Mouse (Mus musculus) MEL (cell line): Measurements from ENCODE around the gene Glis1. TPM values are rescaled to one million over a fixed set of nuclear protein-coding genes. Genes with fewer than 3 reads are reported as not detected.

Experiments used
- DNase-seq: peaks from one replicate; pipeline ENCODE4 v3.0.0; 2011; ENCODE audit warnings: low read depth, low spot score
- H3K27ac ChIP-seq: 2 replicates; pipeline ENCODE4 v1.5.1; 2012; ENCODE audit warnings: low read depth, mild to moderate bottlenecking, control low read depth, low read length, moderate library complexity; ENCODE audit not compliant: control insufficient read depth
- H3K27me3 ChIP-seq, 2 experiments: fragments of 150-350 bp in 1 of 2; sonication (generic) in 1 of 2; 2 replicates each; pipeline ENCODE4 v1.6.1; 2012; ENCODE audit warnings: low read length in 2 of 2, mild to moderate bottlenecking in 2 of 2, improper control_type of control experiment in 1 of 2, moderate library complexity in 1 of 2; ENCODE audit not compliant: insufficient read depth in 2 of 2, control insufficient read depth in 1 of 2
- H3K36me3 ChIP-seq, 2 experiments: 2 replicates each; pipeline ENCODE4 v1.6.1; 2012 to 2014; ENCODE audit warnings: low read length in 2 of 2, improper control_type of control experiment in 1 of 2, inconsistent platforms in 1 of 2, mild to moderate bottlenecking in 1 of 2; ENCODE audit not compliant: insufficient read depth in 2 of 2, control insufficient read depth in 1 of 2
- H3K4me1 ChIP-seq, 2 experiments: fragments of 150-350 bp in 1 of 2; sonication (generic) in 1 of 2; 2 replicates each; pipeline ENCODE4 v1.6.1; 2012; ENCODE audit warnings: low read length in 2 of 2, improper control_type of control experiment in 1 of 2, mild to moderate bottlenecking in 1 of 2; ENCODE audit not compliant: insufficient read depth in 2 of 2, control insufficient read depth in 1 of 2
- H3K4me3 ChIP-seq, 2 experiments: fragments of 150-350 bp in 1 of 2; sonication (generic) in 1 of 2; 2 replicates each; pipeline ENCODE4 v1.5.1; 2012; ENCODE audit warnings: low read depth in 2 of 2, low read length in 2 of 2, mild to moderate bottlenecking in 2 of 2, moderate library complexity in 2 of 2, control low read depth in 1 of 2, improper control_type of control experiment in 1 of 2; ENCODE audit not compliant: control insufficient read depth in 1 of 2, insufficient read depth in 1 of 2
- H3K79me2 ChIP-seq: 2 replicates; pipeline ENCODE4 v1.6.1; 2012; ENCODE audit warnings: mild to moderate bottlenecking, low read length, moderate library complexity; ENCODE audit not compliant: control insufficient read depth, poor library complexity, insufficient read depth
- H3K9ac ChIP-seq: 2 replicates; pipeline ENCODE4 v1.6.1; 2012; ENCODE audit warnings: low read depth, mild to moderate bottlenecking, control low read depth, low read length, moderate library complexity; ENCODE audit not compliant: control insufficient read depth, poor library complexity, severe bottlenecking
- H3K9me3 ChIP-seq: fragments of 150-350 bp; sonication (generic); replicated peaks from 2 replicates; pipeline ENCODE4 v1.6.1; 2012; ENCODE audit warnings: mild to moderate bottlenecking, low read length, improper control_type of control experiment, moderate library complexity; ENCODE audit not compliant: insufficient read depth
- BHLHE40 ChIP-seq: IDR thresholded peaks from 2 replicates; pipeline ENCODE4 v1.6.1; 2012; ENCODE audit warnings: low read depth, mild to moderate bottlenecking, inconsistent platforms, low read length, improper control_type of control experiment, borderline replicate concordance
- CHD1 ChIP-seq: IDR thresholded peaks from 2 replicates; pipeline ENCODE4 v1.6.1; 2012; ENCODE audit warnings: low read depth, mild to moderate bottlenecking, inconsistent platforms, low read length, improper control_type of control experiment
- ELF1 ChIP-seq: IDR thresholded peaks from 2 replicates; pipeline ENCODE4 v1.6.1; 2014; ENCODE audit warnings: low read depth, mild to moderate bottlenecking, inconsistent platforms, low read length, improper control_type of control experiment, moderate library complexity
- ETS1 ChIP-seq: IDR thresholded peaks from 2 replicates; pipeline ENCODE4 v1.6.1; 2012; ENCODE audit warnings: low read depth, mild to moderate bottlenecking, inconsistent platforms, low read length, improper control_type of control experiment, moderate library complexity
- GABPA ChIP-seq: IDR thresholded peaks from 2 replicates; pipeline ENCODE4 v1.6.1; 2012; ENCODE audit warnings: low read depth, mild to moderate bottlenecking, inconsistent platforms, low read length, improper control_type of control experiment, moderate library complexity
- GATA1 ChIP-seq: IDR thresholded peaks from 2 replicates; pipeline ENCODE4 v1.6.1; 2011; ENCODE audit warnings: low read depth, low read length, improper control_type of control experiment
- HCFC1 ChIP-seq: IDR thresholded peaks from 2 replicates; pipeline ENCODE4 v1.6.1; 2012; ENCODE audit warnings: low read depth, mild to moderate bottlenecking, inconsistent platforms, low read length, improper control_type of control experiment, moderate library complexity
- KAT2A ChIP-seq: conservative IDR thresholded peaks from 2 replicates; pipeline ENCODE4 v1.6.1; 2012; ENCODE audit warnings: low read depth, low read length, improper control_type of control experiment, inconsistent platforms
- MEF2A ChIP-seq: IDR thresholded peaks from 2 replicates; pipeline ENCODE4 v1.6.1; 2014; ENCODE audit warnings: low read depth, mild to moderate bottlenecking, inconsistent platforms, low read length, improper control_type of control experiment; ENCODE audit not compliant: poor library complexity, insufficient replicate concordance, severe bottlenecking; ENCODE audit errors: extremely low read depth
- MXI1 ChIP-seq: IDR thresholded peaks from 2 replicates; pipeline ENCODE4 v1.6.1; 2011; ENCODE audit warnings: mild to moderate bottlenecking, low read depth, low read length, improper control_type of control experiment
- POLR2A ChIP-seq, 2 experiments: IDR thresholded peaks; 2 replicates each; pipeline ENCODE4 v1.6.1; 2011 to 2012; ENCODE audit warnings: low read length in 2 of 2, mild to moderate bottlenecking in 2 of 2, control low read depth in 1 of 2, improper control_type of control experiment in 1 of 2, low read depth in 1 of 2, moderate library complexity in 1 of 2; ENCODE audit not compliant: control insufficient read depth in 1 of 2, insufficient read depth in 1 of 2, poor library complexity in 1 of 2
- POLR2AphosphoS2 ChIP-seq: IDR thresholded peaks from 2 replicates; pipeline ENCODE4 v1.6.1; 2011; ENCODE audit warnings: low read length, improper control_type of control experiment
- POLR2AphosphoS5 ChIP-seq: IDR thresholded peaks from 2 replicates; pipeline ENCODE4 v1.6.1; 2012; ENCODE audit warnings: low read depth, borderline replicate concordance, mild to moderate bottlenecking, inconsistent platforms, low read length, moderate library complexity, mixed read lengths
- SMC3 ChIP-seq: IDR thresholded peaks from 2 replicates; pipeline ENCODE4 v1.6.1; 2011; ENCODE audit warnings: low read depth, low read length, improper control_type of control experiment
- TBP ChIP-seq: IDR thresholded peaks from 2 replicates; pipeline ENCODE4 v1.8.0; 2011; ENCODE audit warnings: low read depth, low read length, improper control_type of control experiment
- TCF12 ChIP-seq: IDR thresholded peaks from 2 replicates; pipeline ENCODE4 v1.6.1; 2014; ENCODE audit warnings: low read depth, mild to moderate bottlenecking, inconsistent platforms, low read length, improper control_type of control experiment, moderate library complexity
- USF2 ChIP-seq, 2 experiments: IDR thresholded peaks; 2 replicates each; pipeline ENCODE4 v1.6.1; 2011 to 2012; ENCODE audit warnings: improper control_type of control experiment in 2 of 2, low read length in 2 of 2, borderline replicate concordance in 1 of 2, inconsistent platforms in 1 of 2, low read depth in 1 of 2, mild to moderate bottlenecking in 1 of 2; ENCODE audit not compliant: insufficient read depth in 1 of 2
- ZC3H11A ChIP-seq: IDR thresholded peaks from 2 replicates; pipeline ENCODE4 v1.6.1; 2012; ENCODE audit warnings: low read depth, mild to moderate bottlenecking, inconsistent platforms, low read length, improper control_type of control experiment
- ZMIZ1 ChIP-seq: IDR thresholded peaks from 2 replicates; pipeline ENCODE4 v1.6.1; 2012; ENCODE audit warnings: low read depth, mild to moderate bottlenecking, inconsistent platforms, low read length, improper control_type of control experiment, moderate library complexity
- ZNF384 ChIP-seq: IDR thresholded peaks from 2 replicates; pipeline ENCODE4 v1.6.1; 2012; ENCODE audit warnings: low read depth, mild to moderate bottlenecking, inconsistent platforms, low read length, improper control_type of control experiment
- polyA plus RNA-seq, 2 experiments: library from polyadenylated mRNA; stranded (reverse) in 1 of 2; unstranded in 1 of 2; fragments of >175 nt in 1 of 2; fragments of >200 nt in 1 of 2; gene quantifications; 2 replicates each; pipeline versions ENCODE4 v1.2.1 to v1.2.4; 2012; ENCODE audit warnings: low replicate concordance in 2 of 2, low read depth in 1 of 2; ENCODE audit not compliant: insufficient read length in 2 of 2, insufficient read depth in 1 of 2, missing spikeins in 1 of 2
- total RNA-seq: library from RNA; depleted of rRNA; stranded (reverse); fragments of 300-350 nt; gene quantifications from 2 replicates; pipeline ENCODE4 v1.2.3, GENCODE M21; 2012

Glis1 gene
- total and polyA plus RNA-seq, 3 experiments, result 0.46 to 0.93 TPM; not detected in 1

GRCm38 (mm10) chr4:107561056-107561455, 126.7 kb downstream of the Glis1 start:
- no peak overlapping the region for H3K9ac ChIP-seq
- H3K27me3 ChIP-seq, result no peaks in the 10 kb centered on the region
- no peaks in the 10 kb centered on the region for H3K79me2 ChIP-seq
- no peak for DNase-seq
- H3K4me1 ChIP-seq, result peaks cover 0 to 12% of the 10 kb centered on the region in 2 experiments; a peak in 2 of 4 replicates
- H3K4me3 ChIP-seq, result no peak overlapping the region
- H3K27ac ChIP-seq, result no peak overlapping the region
- peaks cover 0 to 6% of the 10 kb centered on the region in 2 experiments; a peak in 2 of 4 replicates for H3K36me3 ChIP-seq
- no peak for TF ChIP-seq HCFC1
- no peaks in the 10 kb centered on the region for H3K9me3 ChIP-seq

GRCm38 (mm10) chr4:107568159-107568558, 133.8 kb downstream of the Glis1 start:
- no peak overlapping the region for H3K4me3 ChIP-seq
- H3K36me3 ChIP-seq, result no peaks in the 10 kb centered on the region
- no peak for DNase-seq
- H3K27me3 ChIP-seq, result no peaks in the 10 kb centered on the region
- no peaks in the 10 kb centered on the region; a peak in 1 of 4 replicates for H3K4me1 ChIP-seq
- TF ChIP-seq TBP (no peak), USF2 (IDR thresholded peaks at IDR 0.05; ENCODE audit: borderline replicate concordance in 1 of 2, insufficient read depth in 1 of 2, low read depth in 1 of 2, low read length in 2 of 2) (no peak), POLR2AphosphoS2 (no peak), KAT2A (no peak), HCFC1 (no peak), ETS1 (no peak), POLR2A (IDR thresholded peaks at IDR 0.05; ENCODE audit: control insufficient read depth in 1 of 2, insufficient read depth in 1 of 2, low read depth in 1 of 2, low read length in 2 of 2, poor library complexity in 1 of 2) (no peak), GATA1 (no peak), CHD1 (no peak)
- H3K9ac ChIP-seq, result no peak overlapping the region
- H3K9me3 ChIP-seq, result no peaks in the 10 kb centered on the region
- H3K79me2 ChIP-seq, result no peaks in the 10 kb centered on the region
- H3K27ac ChIP-seq, result no peak overlapping the region

GRCm38 (mm10) chr4:107568881-107569443, 134.6 kb downstream of the Glis1 start:
- Histone ChIP-seq H3K79me2 (no peaks in the 10 kb centered on the region), H3K27ac (no peak overlapping the region), H3K4me1 (no peaks in the 10 kb centered on the region; a peak in 1 of 4 replicates), H3K36me3 (no peaks in the 10 kb centered on the region), H3K4me3 (no peak overlapping the region), H3K27me3 (no peaks in the 10 kb centered on the region), H3K9ac (no peak overlapping the region), H3K9me3 (no peaks in the 10 kb centered on the region)
- no peak for DNase-seq
- TF ChIP-seq BHLHE40 (no peak), ZNF384 (no peak), ZMIZ1 (no peak), POLR2AphosphoS5 (no peak), USF2 (IDR thresholded peaks at IDR 0.05; ENCODE audit: borderline replicate concordance in 1 of 2, insufficient read depth in 1 of 2, low read depth in 1 of 2, low read length in 2 of 2) (no peak), KAT2A (no peak), POLR2AphosphoS2 (no peak), MEF2A (no peak), TCF12 (no peak), GATA1 (no peak), MXI1 (no peak), ELF1 (no peak), GABPA (no peak), TBP (no peak), SMC3 (no peak), ZC3H11A (no peak)
